Mouse (Mus musculus) forebrain, embryonic 12.5 days (tissue): Measurements from ENCODE around the gene Hoxb1. TPM values are rescaled to one million over a fixed set of nuclear protein-coding genes. Genes with fewer than 3 reads are reported as not detected.

Experiments
- ATAC-seq: fragments of 200-750 bp; cut with Nextera tagmentation; 2 replicates; pipeline ENCODE4 v1.8.0; 2017; ENCODE audit warnings: moderate TSS enrichment; ENCODE audit not compliant: low FRiP score
- H3K27ac ChIP-seq: fragments of 300-500 bp; sonication (generic); 2 replicates; pipeline ENCODE4 v1.5.1; 2016; ENCODE audit warnings: mild to moderate bottlenecking
- H3K27me3 ChIP-seq: fragments of 300-500 bp; sonication (generic); 2 replicates; pipeline ENCODE4 v1.6.1; 2016; ENCODE audit warnings: mild to moderate bottlenecking
- H3K36me3 ChIP-seq: fragments of 300-500 bp; sonication (generic); replicated peaks from 2 replicates; pipeline ENCODE4 v1.6.1; 2016; ENCODE audit warnings: mild to moderate bottlenecking
- H3K4me1 ChIP-seq: fragments of 300-500 bp; sonication (generic); 2 replicates; pipeline ENCODE4 v1.6.1; 2016
- H3K4me2 ChIP-seq: fragments of 300-500 bp; sonication (generic); 2 replicates; pipeline ENCODE4 v1.6.1; 2016; ENCODE audit warnings: mild to moderate bottlenecking, moderate library complexity
- H3K4me3 ChIP-seq: fragments of 300-500 bp; sonication (generic); replicated peaks from 2 replicates; pipeline ENCODE4 v1.5.1; 2016; ENCODE audit warnings: mild to moderate bottlenecking
- H3K9ac ChIP-seq: fragments of 300-500 bp; sonication (generic); 2 replicates; pipeline ENCODE4 v1.6.1; 2016; ENCODE audit warnings: mild to moderate bottlenecking
- H3K9me3 ChIP-seq: fragments of 300-500 bp; sonication (generic); 2 replicates; pipeline ENCODE4 v1.6.1; 2016
- WGBS: fragments of 180-500 bp; shearing (Covaris S2); methylation state at CpG from one replicate; pipeline ENCODE4 v1.1.7; 2016; 5-methylcytosine and 5-hydroxymethylcytosine counted together
- polyA plus RNA-seq: library from polyadenylated mRNA; unstranded; fragments of >200 nt; fragmentation: Nextera tagmentation; extraction: Ambion mirVana; gene quantifications from 2 replicates; pipeline ENCODE4 v1.2.1, GENCODE M21; 2016

The Hoxb1 gene
- polyA plus RNA-seq: not detected in 2 replicates

GRCm38 (mm10) chr11:96365441-96366091 is at the start of gene Hoxb1:
Gene Hoxb1, plus strand, starts transcription at chr11:96365752.
- Histone ChIP-seq H3K9me3 (no peaks in the 10 kb centered on the region), H3K27ac (no peak within 1 kb of the TSS), H3K9ac (no peak within 1 kb of the TSS), H3K27me3 (peaks cover 94% of the 10 kb centered on the region), H3K4me1 (no peaks in the 10 kb centered on the region; the same call in 1 of the 2 replicates), H3K4me2 (no peak within 1 kb of the TSS), H3K4me3 (no peak within 1 kb of the TSS), H3K36me3 (no peaks in the 10 kb centered on the region)
- WGBS: 3% methylated on average over 26 of the region's 26 CpGs
- no peak for ATAC-seq

DNA sequence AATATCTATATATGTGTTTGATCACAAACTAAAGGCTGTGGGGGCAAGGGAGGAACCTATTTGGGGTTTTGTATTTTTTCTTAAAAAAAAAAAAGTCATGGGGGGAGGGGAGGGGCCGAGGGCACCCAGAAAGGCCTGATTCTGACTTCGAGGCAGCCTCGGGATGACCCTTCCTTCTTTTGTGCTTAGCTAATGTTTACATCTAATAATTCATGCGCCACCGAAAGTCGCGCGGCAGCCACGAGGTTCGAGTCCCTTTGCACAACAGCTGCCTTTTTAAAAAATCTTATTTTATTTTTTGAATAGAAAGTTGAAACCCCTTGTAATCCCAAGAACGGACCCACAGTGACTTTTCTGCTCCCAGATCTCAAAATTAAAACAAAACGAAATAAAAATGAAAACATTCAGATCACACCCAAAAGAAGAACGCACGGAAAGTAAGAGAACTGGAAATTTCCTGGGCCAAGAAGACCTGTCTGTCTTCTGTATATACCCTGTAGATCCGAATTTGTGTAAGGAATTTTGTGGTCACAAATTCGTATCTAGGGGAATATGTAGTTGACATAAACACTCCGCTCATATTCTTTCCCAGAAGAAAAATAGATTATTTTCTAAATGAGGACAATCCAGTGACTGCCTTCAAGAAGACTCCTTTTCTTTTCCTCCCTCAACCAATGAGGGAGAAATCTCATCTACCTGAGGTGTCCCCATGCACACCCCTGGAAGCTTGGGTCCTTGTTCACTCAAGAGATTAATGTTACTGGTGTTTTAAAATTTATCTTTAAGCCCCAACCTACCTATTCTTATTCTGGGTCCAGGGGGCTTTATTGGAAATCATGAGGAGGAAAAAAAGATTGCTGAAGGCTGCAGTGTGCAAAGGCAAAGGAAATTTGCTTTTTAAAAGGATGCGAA is 48.6 kb upstream of the Hoxb1 start:
- H3K27me3 ChIP-seq: peaks cover 100% of the 10 kb centered on the region
- no peak overlapping the region for H3K4me2 ChIP-seq
- no peaks in the 10 kb centered on the region for H3K36me3 ChIP-seq
- peaks cover 5% of the 10 kb centered on the region for H3K4me1 ChIP-seq
- WGBS: 4% methylated on average over 18 of the region's 18 CpGs
- H3K9ac ChIP-seq: no peak overlapping the region
- no peak for ATAC-seq
- H3K27ac ChIP-seq: no peak overlapping the region
- no peak overlapping the region for H3K4me3 ChIP-seq
- H3K9me3 ChIP-seq: no peaks in the 10 kb centered on the region

GRCm38 (mm10) chr11:96317608-96318367 is 47.8 kb upstream of the Hoxb1 start, which contains the start of gene Hoxb4:
Gene Hoxb4, plus strand, starts transcription at chr11:96318267.
- Histone ChIP-seq H3K9ac (no peak within 1 kb of the TSS), H3K9me3 (no peaks in the 10 kb centered on the region), H3K4me1 (peaks cover 5% of the 10 kb centered on the region), H3K27me3 (peaks cover 100% of the 10 kb centered on the region), H3K4me3 (peak within 1 kb of the TSS; percentile 30), H3K27ac (no peak within 1 kb of the TSS), H3K4me2 (peak within 1 kb of the TSS; percentile 47), H3K36me3 (no peaks in the 10 kb centered on the region)
- ATAC-seq: no peak
- WGBS: under 1% methylated on average over 28 of the region's 28 CpGs

GRCm38 (mm10) chr11:96318368-96319070 is 47.0 kb upstream of the Hoxb1 start:
- no peaks in the 10 kb centered on the region for H3K36me3 ChIP-seq
- peak overlapping the region; percentile 47 for H3K4me2 ChIP-seq
- ATAC-seq: 0 out of 2 replicates have a peak, but pooled peaks have one; percentile 44
- H3K27ac ChIP-seq: no peak overlapping the region
- 1% methylated on average over 45 of the region's 45 CpGs for WGBS
- H3K4me3 ChIP-seq: peak overlapping the region; percentile 30
- H3K27me3 ChIP-seq: peaks cover 100% of the 10 kb centered on the region
- no peak overlapping the region for H3K9ac ChIP-seq
- H3K4me1 ChIP-seq: peaks cover 5% of the 10 kb centered on the region
- H3K9me3 ChIP-seq: no peaks in the 10 kb centered on the region

DNA sequence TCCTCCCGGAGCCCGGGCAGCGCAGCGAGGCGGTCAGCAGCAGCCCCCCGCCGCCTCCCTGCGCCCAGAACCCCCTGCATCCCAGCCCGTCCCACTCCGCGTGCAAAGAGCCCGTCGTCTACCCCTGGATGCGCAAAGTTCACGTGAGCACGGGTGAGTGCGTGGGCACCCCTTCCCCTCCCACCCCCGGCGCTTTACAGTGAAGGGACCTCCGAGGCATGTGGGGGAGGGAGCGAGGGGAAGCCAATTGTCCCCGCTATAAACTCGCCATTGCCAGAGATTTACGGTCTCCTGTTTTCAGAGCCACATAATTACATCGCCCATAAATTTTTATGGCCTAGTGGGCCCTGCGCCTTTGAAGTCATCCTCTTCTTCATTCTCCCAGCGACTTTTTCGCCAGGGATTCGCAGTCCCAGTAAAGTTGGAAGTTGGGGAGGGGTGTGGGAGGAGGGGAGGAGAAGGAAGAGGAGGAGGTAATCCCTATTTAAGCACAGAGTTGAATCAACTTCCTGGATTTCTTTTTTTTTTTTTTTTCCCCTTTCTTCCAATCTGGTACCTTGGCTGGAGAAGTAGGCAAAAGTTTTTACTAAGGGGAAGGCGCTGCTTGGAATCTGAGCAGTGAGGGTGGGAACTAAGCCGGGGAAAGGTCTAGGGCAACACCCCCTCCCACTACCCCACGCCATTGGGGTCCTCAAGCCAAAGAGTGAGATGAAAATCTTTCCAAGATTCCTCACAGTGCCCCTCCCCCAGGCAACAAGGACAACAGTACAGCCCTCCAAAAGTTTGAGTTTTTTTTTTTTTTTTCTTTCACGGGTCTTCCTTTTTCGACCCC is 46.3 kb upstream of the Hoxb1 start:
- no peak overlapping the region for H3K27ac ChIP-seq
- no peak for ATAC-seq
- H3K9me3 ChIP-seq: no peaks in the 10 kb centered on the region
- H3K4me2 ChIP-seq: peak overlapping the region; percentile 47
- peak overlapping the region; percentile 30 for H3K4me3 ChIP-seq
- H3K27me3 ChIP-seq: peaks cover 100% of the 10 kb centered on the region
- WGBS: 1% methylated on average over 34 of the region's 34 CpGs
- H3K4me1 ChIP-seq: peaks cover 5% of the 10 kb centered on the region
- no peak overlapping the region for H3K9ac ChIP-seq
- no peaks in the 10 kb centered on the region for H3K36me3 ChIP-seq

DNA sequence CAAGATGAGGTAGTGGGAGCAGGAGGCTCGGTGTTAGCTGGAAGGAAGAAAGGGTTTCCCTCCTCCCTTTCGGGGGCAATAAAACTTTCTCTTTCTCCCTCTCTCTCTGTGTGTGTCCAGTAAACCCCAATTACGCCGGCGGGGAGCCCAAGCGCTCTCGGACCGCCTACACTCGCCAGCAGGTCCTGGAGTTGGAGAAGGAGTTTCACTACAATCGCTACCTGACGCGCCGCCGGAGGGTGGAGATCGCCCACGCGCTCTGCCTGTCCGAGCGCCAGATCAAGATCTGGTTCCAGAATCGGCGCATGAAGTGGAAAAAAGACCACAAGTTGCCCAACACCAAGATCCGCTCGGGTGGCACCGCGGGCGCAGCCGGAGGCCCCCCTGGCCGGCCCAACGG is 45.6 kb upstream of the Hoxb1 start:
- H3K9ac ChIP-seq: no peak overlapping the region
- WGBS: under 1% methylated on average over 29 of the region's 29 CpGs
- no peak overlapping the region for H3K4me2 ChIP-seq

GRCm38 (mm10) chr11:96320688-96321087 is 44.9 kb upstream of the Hoxb1 start:
- Histone ChIP-seq H3K9ac (no peak overlapping the region), H3K4me3 (no peak overlapping the region), H3K36me3 (no peaks in the 10 kb centered on the region), H3K27ac (no peak overlapping the region), H3K9me3 (no peaks in the 10 kb centered on the region), H3K4me1 (peaks cover 5% of the 10 kb centered on the region), H3K27me3 (peaks cover 100% of the 10 kb centered on the region), H3K4me2 (no peak overlapping the region)
- WGBS: under 1% methylated on average over 17 of the region's 17 CpGs
- ATAC-seq: no peak

More for the DNA sequence above, 45.6 kb upstream of the Hoxb1 start:
- H3K9me3 ChIP-seq: no peaks in the 10 kb centered on the region
- no peak overlapping the region for H3K27ac ChIP-seq
- peaks cover 5% of the 10 kb centered on the region for H3K4me1 ChIP-seq
- no peak overlapping the region for H3K4me3 ChIP-seq
- H3K27me3 ChIP-seq: peaks cover 100% of the 10 kb centered on the region
- no peak for ATAC-seq
- no peaks in the 10 kb centered on the region for H3K36me3 ChIP-seq

- Histone ChIP-seq H3K27me3 (peaks cover 100% of the 10 kb centered on the region), H3K9ac (no peak overlapping the region), H3K9me3 (no peaks in the 10 kb centered on the region), H3K4me2 (no peak overlapping the region), H3K4me3 (no peak overlapping the region), H3K36me3 (no peaks in the 10 kb centered on the region), H3K4me1 (peaks cover 5% of the 10 kb centered on the region), H3K27ac (no peak overlapping the region)
- under 1% methylated on average over 5 of the region's 5 CpGs for WGBS
- no peak for ATAC-seq
These were observed 43.7 kb upstream of the Hoxb1 start for GRCm38 (mm10) chr11:96321846-96322245.

- peaks cover 5% of the 10 kb centered on the region for H3K4me1 ChIP-seq
- H3K27me3 ChIP-seq: peaks cover 100% of the 10 kb centered on the region
- H3K4me2 ChIP-seq: no peak overlapping the region
- WGBS: 2% methylated on average over 6 of the region's 6 CpGs
- H3K36me3 ChIP-seq: no peaks in the 10 kb centered on the region
- no peak for ATAC-seq
- H3K27ac ChIP-seq: no peak overlapping the region
- no peak overlapping the region for H3K9ac ChIP-seq
- no peaks in the 10 kb centered on the region for H3K9me3 ChIP-seq
- H3K4me3 ChIP-seq: no peak overlapping the region
These were observed 42.8 kb upstream of the Hoxb1 start for GRCm38 (mm10) chr11:96322738-96323137.

DNA sequence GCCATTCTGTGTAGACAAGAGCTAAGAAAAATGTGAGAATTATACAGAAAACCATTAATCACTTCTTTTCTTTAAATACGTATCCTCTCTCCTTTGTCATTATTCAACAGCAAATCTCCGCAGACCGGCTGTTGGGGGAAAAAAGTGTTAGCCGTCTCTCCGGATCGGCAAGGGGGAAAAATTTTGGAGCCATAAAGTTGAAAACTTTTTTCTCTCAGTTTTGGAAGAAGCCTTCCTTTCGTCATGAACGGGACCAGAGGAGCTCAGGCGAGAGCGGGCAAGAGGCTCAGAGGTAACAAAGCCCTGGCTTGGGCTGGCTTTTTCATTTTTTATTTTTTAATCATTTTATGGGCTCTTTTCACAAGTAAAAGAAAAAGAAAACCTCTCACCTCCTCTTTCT is 42.4 kb upstream of the Hoxb1 start, which contains the start of gene Hoxb3:
Gene Hoxb3, plus strand, starts transcription at position 173 of the 400 bp plus-strand sequence.
- H3K4me3 ChIP-seq: no peak within 1 kb of the TSS
- peaks cover 5% of the 10 kb centered on the region for H3K4me1 ChIP-seq
- H3K9ac ChIP-seq: no peak within 1 kb of the TSS
- 1% methylated on average over 10 of the region's 10 CpGs for WGBS
- no peaks in the 10 kb centered on the region for H3K36me3 ChIP-seq
- ATAC-seq: no peak
- peaks cover 100% of the 10 kb centered on the region for H3K27me3 ChIP-seq
- H3K27ac ChIP-seq: no peak within 1 kb of the TSS
- H3K9me3 ChIP-seq: no peaks in the 10 kb centered on the region
- no peak within 1 kb of the TSS for H3K4me2 ChIP-seq

- Histone ChIP-seq H3K36me3 (no peaks in the 10 kb centered on the region), H3K27ac (no peak overlapping the region), H3K4me3 (no peak overlapping the region), H3K9ac (no peak overlapping the region), H3K4me2 (no peak overlapping the region), H3K4me1 (no peaks in the 10 kb centered on the region), H3K9me3 (no peaks in the 10 kb centered on the region), H3K27me3 (peaks cover 100% of the 10 kb centered on the region)
- ATAC-seq: no peak
- WGBS: under 1% methylated on average over 5 of the region's 5 CpGs
These were observed 41.4 kb upstream of the Hoxb1 start for GRCm38 (mm10) chr11:96324125-96324524.
